Mouse (Mus musculus) neural tube, embryonic 11.5 days (tissue): Measurements from ENCODE around the gene Pbx4. TPM values are rescaled to one million over a fixed set of nuclear protein-coding genes. Genes with fewer than 3 reads are reported as not detected.

Source experiments
- ATAC-seq: fragments of 200-750 bp; cut with Nextera tagmentation; 2 replicates; pipeline ENCODE4 v1.8.0; 2017; ENCODE audit warnings: moderate number of reproducible peaks, mild to moderate bottlenecking, moderate TSS enrichment, moderate library complexity; ENCODE audit not compliant: insufficient read depth, low FRiP score, low TSS enrichment
- DNase-seq: peaks from one replicate; pipeline ENCODE4 v3.0.0-alpha.2; 2015; ENCODE audit warnings: low spot score
- H3K27ac ChIP-seq: fragments of 300-500 bp; sonication (generic); 2 replicates; pipeline ENCODE4 v1.5.1; 2014; ENCODE audit warnings: low read depth, mild to moderate bottlenecking, low read length
- H3K27me3 ChIP-seq: fragments of 300-500 bp; sonication (generic); 2 replicates; pipeline ENCODE4 v1.6.1; 2014; ENCODE audit warnings: mild to moderate bottlenecking, low read length, mixed read lengths; ENCODE audit not compliant: control insufficient read depth, insufficient read depth
- H3K36me3 ChIP-seq: fragments of 300-500 bp; sonication (generic); 2 replicates; pipeline ENCODE4 v1.6.1; 2014; ENCODE audit warnings: mild to moderate bottlenecking, low read length, moderate library complexity, mixed read lengths; ENCODE audit not compliant: control insufficient read depth, insufficient read depth
- H3K4me1 ChIP-seq: fragments of 300-500 bp; sonication (generic); 2 replicates; pipeline ENCODE4 v1.6.1; 2014; ENCODE audit warnings: low read length, mixed read lengths; ENCODE audit not compliant: control insufficient read depth, insufficient read depth
- H3K4me2 ChIP-seq: fragments of 300-500 bp; sonication (generic); 2 replicates; pipeline ENCODE4 v1.6.1; 2014; ENCODE audit warnings: low read depth, mild to moderate bottlenecking, moderate library complexity
- H3K4me3 ChIP-seq: fragments of 300-500 bp; sonication (generic); 2 replicates; pipeline ENCODE4 v1.5.1; 2014; ENCODE audit warnings: low read depth, low read length
- H3K9ac ChIP-seq: fragments of 300-500 bp; sonication (generic); 2 replicates; pipeline ENCODE4 v1.6.1; 2014; ENCODE audit warnings: mild to moderate bottlenecking, low read length
- H3K9me3 ChIP-seq: fragments of 300-500 bp; sonication (generic); 2 replicates; pipeline ENCODE4 v1.6.1; 2016; ENCODE audit warnings: low read length; ENCODE audit not compliant: control insufficient read depth
- WGBS: fragments of 180-500 bp; shearing (Covaris S2); extraction: QIAGEN DNeasy Blood & Tissue Kit; methylation state at CpG from one replicate; pipeline ENCODE4 v1.1.7; 2014; 5-methylcytosine and 5-hydroxymethylcytosine counted together
- polyA plus RNA-seq: library from polyadenylated mRNA; unstranded; fragments of >200 nt; fragmentation: Nextera tagmentation; extraction: Ambion mirVana; gene quantifications from 2 replicates; pipeline ENCODE4 v1.2.1, GENCODE M21; 2014

Pbx4 gene
- polyA plus RNA-seq, 1 experiment from 2014 or later: 31.2 TPM

GRCm38 (mm10) chr8:69870907-69871306, 38.6 kb downstream of the Pbx4 start:
- DNase-seq (no peak), ATAC-seq (no peak)
- no peak overlapping the region for H3K4me2 ChIP-seq
- WGBS: 88% methylated on average over 6 of the region's 6 CpGs
- H3K4me3 ChIP-seq: no peak overlapping the region
- no peak overlapping the region for H3K27ac ChIP-seq
- H3K9ac ChIP-seq: no peak overlapping the region
- no peaks in the 10 kb centered on the region; the same call in 1 of the 2 replicates for H3K36me3 ChIP-seq
- H3K27me3 ChIP-seq: no peaks in the 10 kb centered on the region
- H3K9me3 ChIP-seq: no peaks in the 10 kb centered on the region
- no peaks in the 10 kb centered on the region for H3K4me1 ChIP-seq

- no peaks in the 10 kb centered on the region for H3K4me1 ChIP-seq
- WGBS: 10% methylated on average over 9 of the region's 9 CpGs
- H3K36me3 ChIP-seq: no peaks in the 10 kb centered on the region; the same call in 1 of the 2 replicates
- DNase-seq (peak; percentile 82), ATAC-seq (no peak)
- H3K4me2 ChIP-seq: no peak overlapping the region
- H3K27ac ChIP-seq: no peak overlapping the region
- H3K9me3 ChIP-seq: no peaks in the 10 kb centered on the region
- H3K4me3 ChIP-seq: no peak overlapping the region
- H3K27me3 ChIP-seq: peaks cover 2% of the 10 kb centered on the region
- H3K9ac ChIP-seq: no peak overlapping the region
These were observed 41.9 kb downstream of the Pbx4 start for GRCm38 (mm10) chr8:69874155-69874554.

GRCm38 (mm10) chr8:69874654-69875053, 42.4 kb downstream of the Pbx4 start:
- Histone ChIP-seq H3K4me1 (no peaks in the 10 kb centered on the region), H3K9me3 (no peaks in the 10 kb centered on the region), H3K36me3 (no peaks in the 10 kb centered on the region; the same call in 1 of the 2 replicates), H3K9ac (no peak overlapping the region), H3K27ac (no peak overlapping the region), H3K4me2 (no peak overlapping the region), H3K4me3 (no peak overlapping the region), H3K27me3 (peaks cover 7% of the 10 kb centered on the region)
- DNase-seq (no peak), ATAC-seq (no peak)
- 88% methylated on average over 13 of the region's 13 CpGs for WGBS

- Histone ChIP-seq H3K9ac (no peak overlapping the region), H3K36me3 (no peaks in the 10 kb centered on the region; the same call in 1 of the 2 replicates), H3K4me2 (no peak overlapping the region), H3K9me3 (no peaks in the 10 kb centered on the region), H3K27ac (no peak overlapping the region), H3K27me3 (peaks cover 21% of the 10 kb centered on the region), H3K4me1 (no peaks in the 10 kb centered on the region), H3K4me3 (no peak overlapping the region)
- ATAC-seq: no peak
- DNase-seq: no peak
- 54% methylated on average over 10 of the region's 10 CpGs for WGBS
These were observed 43.8 kb downstream of the Pbx4 start for GRCm38 (mm10) chr8:69876097-69876496.

GRCm38 (mm10) chr8:69876967-69877366, 44.7 kb downstream of the Pbx4 start:
- no peaks in the 10 kb centered on the region for H3K36me3 ChIP-seq
- no peaks in the 10 kb centered on the region for H3K4me1 ChIP-seq
- DNase-seq (no peak), ATAC-seq (no peak)
- H3K4me2 ChIP-seq: no peak overlapping the region
- H3K27ac ChIP-seq: no peak overlapping the region
- H3K4me3 ChIP-seq: no peak overlapping the region
- H3K9ac ChIP-seq: no peak overlapping the region
- WGBS: 78% methylated on average over 10 of the region's 10 CpGs
- H3K9me3 ChIP-seq: no peaks in the 10 kb centered on the region
- H3K27me3 ChIP-seq: peaks cover 30% of the 10 kb centered on the region

GRCm38 (mm10) chr8:69877396-69877795, 45.1 kb downstream of the Pbx4 start:
- ATAC-seq (no peak), DNase-seq (no peak)
- H3K4me1 ChIP-seq: no peaks in the 10 kb centered on the region
- no peak overlapping the region for H3K4me2 ChIP-seq
- no peak overlapping the region for H3K27ac ChIP-seq
- H3K9me3 ChIP-seq: no peaks in the 10 kb centered on the region
- H3K4me3 ChIP-seq: no peak overlapping the region
- peaks cover 34% of the 10 kb centered on the region for H3K27me3 ChIP-seq
- H3K36me3 ChIP-seq: no peaks in the 10 kb centered on the region
- WGBS: 82% methylated on average over 4 of the region's 4 CpGs
- H3K9ac ChIP-seq: no peak overlapping the region

- DNase-seq (no peak), ATAC-seq (no peak)
- H3K9ac ChIP-seq: no peak overlapping the region
- H3K4me2 ChIP-seq: no peak overlapping the region
- 53% methylated on average over 3 of the region's 3 CpGs for WGBS
- H3K4me3 ChIP-seq: no peak overlapping the region
- no peaks in the 10 kb centered on the region for H3K36me3 ChIP-seq
- no peaks in the 10 kb centered on the region for H3K4me1 ChIP-seq
- no peak overlapping the region for H3K27ac ChIP-seq
- no peaks in the 10 kb centered on the region for H3K9me3 ChIP-seq
- H3K27me3 ChIP-seq: peaks cover 40% of the 10 kb centered on the region
These were observed 45.7 kb downstream of the Pbx4 start for GRCm38 (mm10) chr8:69877992-69878391.

- DNase-seq (no peak), ATAC-seq (no peak)
- Histone ChIP-seq H3K4me2 (no peak overlapping the region), H3K4me1 (no peaks in the 10 kb centered on the region), H3K9ac (no peak overlapping the region), H3K9me3 (no peaks in the 10 kb centered on the region), H3K27me3 (peaks cover 57% of the 10 kb centered on the region), H3K27ac (no peak overlapping the region), H3K36me3 (no peaks in the 10 kb centered on the region), H3K4me3 (no peak overlapping the region)
- 62% methylated on average over 8 of the region's 8 CpGs for WGBS
These were observed 47.4 kb downstream of the Pbx4 start for GRCm38 (mm10) chr8:69879678-69880077.

GRCm38 (mm10) chr8:69880841-69881240, 48.5 kb downstream of the Pbx4 start:
- Histone ChIP-seq H3K27ac (no peak overlapping the region), H3K9ac (no peak overlapping the region), H3K4me1 (no peaks in the 10 kb centered on the region), H3K9me3 (no peaks in the 10 kb centered on the region), H3K4me3 (peak overlapping the region; percentile 33), H3K4me2 (no peak overlapping the region), H3K36me3 (no peaks in the 10 kb centered on the region), H3K27me3 (peaks cover 68% of the 10 kb centered on the region)
- WGBS: 12% methylated on average over 37 of the region's 37 CpGs
- DNase-seq: no peak
- ATAC-seq: no peak
